Mouse (Mus musculus) CD8-positive naive resting alpha-beta T cell, adult 2 months (primary cell): ENCODE measurements around the gene Gabra1.

Source experiments
- DNase-seq, 2 experiments: peaks; one replicate each; pipeline ENCODE4 v3.0.0; 2022; ENCODE audit warnings: low read depth in 2 of 2, low spot score in 2 of 2

The Gabra1 gene

DNA sequence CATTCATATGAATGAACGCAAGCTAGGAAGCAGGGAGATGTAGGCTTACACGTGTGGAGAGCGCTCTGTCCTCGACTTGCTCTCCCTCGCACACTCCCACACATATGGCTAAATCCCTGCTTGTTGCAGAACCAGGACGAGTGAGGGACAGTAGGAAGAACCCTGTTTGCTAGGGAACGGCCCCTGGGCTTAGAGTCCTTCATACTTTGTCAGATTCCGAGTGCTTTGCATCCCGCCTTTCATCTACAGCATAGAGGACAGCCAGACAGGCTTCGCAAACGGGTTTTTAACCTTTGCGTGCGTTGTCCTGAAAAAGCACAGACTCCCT lies at the start of gene Gabra1:
Gene Gabra1, minus strand, starts transcription at position 106 of the 328 bp plus-strand sequence.
- no peak for DNase-seq

DNA sequence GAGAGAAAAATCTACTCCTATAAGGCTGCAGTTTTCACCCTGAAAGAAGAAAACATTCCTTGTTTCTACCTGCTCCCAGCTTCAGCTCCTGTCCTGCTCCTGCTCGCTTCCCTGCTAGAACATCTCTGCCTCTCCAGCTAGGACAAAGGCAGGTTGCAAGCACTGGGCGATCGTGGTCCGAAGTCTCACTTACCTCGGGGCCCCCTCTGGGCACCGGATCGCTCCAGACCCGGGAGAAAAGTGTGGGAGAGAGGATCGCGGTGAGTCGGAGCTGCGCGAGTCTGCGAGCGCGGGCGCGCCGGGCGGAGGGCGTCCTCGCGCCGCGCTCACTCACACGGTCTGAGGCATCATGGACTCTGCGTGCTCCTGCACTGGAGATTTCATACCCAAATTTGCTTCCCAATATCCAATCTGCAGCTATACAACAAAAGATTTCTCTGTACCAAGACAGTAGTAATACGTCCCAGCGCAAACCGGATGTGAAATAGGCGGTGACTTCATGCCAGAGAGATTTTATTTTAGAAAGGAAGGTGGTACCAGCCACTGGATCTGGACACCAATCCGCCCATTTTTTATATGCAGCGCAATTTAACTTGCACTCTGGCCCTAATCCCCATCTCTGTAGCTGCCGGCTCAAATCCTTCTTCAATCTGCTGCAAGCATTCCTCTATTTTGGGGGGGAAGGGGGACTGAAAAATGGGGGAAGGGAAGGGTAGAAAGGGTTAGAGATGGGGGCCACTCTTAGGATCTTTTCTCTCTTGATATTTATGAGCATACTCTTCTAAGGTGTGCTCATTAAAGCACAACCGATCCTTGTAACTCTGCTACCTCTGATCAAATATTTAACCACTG lies 531 bp downstream of the Gabra1 start:
- no peak for DNase-seq

DNA sequence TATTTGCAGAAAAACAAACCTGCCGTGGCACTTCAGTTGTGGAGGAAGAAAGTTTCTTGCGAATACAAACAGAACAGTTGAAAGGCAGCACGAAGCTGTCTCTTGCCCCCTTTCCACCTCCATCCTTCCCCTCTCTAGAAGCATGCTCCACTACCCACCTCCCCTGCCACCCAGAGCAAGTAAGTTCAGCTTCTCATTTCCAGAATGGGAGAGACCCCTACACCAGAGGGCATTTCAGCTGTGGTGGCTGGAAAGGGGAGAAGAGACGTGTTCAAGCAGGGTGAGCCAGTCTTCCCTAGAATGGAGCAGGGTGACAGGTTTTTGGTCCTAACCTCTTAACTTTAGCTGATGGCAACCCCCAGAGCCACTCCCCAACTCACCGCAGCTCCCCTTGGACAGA lies 1.3 kb downstream of the Gabra1 start:
- no peak for DNase-seq

DNA sequence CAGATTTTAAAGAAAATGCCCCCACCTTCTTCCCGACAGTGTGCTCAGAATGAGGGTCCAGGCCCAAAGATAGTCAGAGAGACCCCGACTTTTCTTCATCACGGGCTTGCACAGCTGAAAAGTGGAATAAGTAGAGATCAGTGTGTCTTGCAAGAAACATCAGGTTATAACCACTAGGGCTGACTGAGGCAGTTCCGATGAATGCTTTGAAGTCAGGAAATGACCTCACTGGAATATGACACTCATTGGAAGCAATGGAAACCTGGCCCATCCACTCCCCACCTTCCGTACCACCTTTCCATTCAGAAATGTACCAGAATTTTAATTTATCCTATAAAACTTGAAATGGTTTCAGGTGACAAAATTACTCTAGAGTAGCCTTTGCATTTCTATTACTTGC lies 3.2 kb downstream of the Gabra1 start:
- no peak for DNase-seq

DNA sequence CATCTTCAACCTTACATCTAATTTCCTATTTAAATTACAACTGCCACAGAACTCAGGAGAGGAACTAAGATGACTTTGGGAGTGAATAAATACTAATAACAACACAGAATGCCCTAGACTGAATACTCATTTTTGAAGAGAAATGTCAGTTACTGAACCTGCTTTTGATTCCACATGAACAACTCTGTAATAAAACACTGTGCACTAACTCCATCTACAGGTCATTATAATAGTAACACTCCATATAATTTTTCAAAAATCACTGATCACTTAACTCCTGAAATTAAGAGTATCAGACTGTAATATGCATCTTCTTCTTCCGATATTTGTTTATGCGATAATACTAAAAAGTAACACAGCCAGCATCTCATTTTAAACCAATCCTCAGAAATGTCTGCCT lies 4.4 kb downstream of the Gabra1 start:
- no peak for DNase-seq

DNA sequence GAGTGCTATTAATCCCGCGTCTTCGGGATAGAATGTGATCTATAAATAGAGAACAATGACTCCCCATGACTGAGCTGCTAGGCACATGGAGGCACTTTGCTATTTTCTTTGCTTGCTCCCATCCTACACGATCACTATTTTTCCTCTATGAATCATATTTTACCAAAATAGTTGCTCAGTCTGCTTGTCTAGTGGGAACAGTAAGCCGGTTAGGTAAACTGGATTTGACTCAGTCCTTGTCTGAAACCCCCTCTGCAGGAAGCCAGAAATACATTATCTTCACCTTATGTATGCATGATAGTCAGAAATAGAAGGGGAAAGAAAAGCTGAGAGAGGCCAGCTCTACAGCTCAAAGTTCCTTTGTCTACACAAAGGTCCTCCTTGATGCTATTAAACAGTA lies 31.3 kb downstream of the Gabra1 start:
- DNase-seq = no peak

DNA sequence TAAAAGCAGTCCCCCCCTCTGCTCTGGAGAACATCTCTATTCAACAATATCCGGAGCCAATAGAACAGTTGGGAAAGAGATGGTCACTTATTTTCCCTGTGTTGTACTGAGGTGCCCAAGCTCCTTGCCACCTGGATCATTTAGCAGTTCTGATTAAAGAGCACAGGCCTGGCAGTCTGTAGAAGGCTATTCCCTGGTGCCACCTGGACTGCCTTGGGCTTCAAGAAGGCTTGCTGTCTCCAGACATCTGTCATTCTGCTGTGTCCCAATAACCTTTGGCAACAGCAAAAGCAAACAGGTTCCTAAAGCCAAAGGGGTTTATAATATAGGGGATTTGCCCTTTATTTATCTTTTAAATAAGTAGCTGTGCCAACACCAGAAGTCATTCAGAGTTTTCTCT lies 65.8 kb downstream of the Gabra1 start:
- no peak for DNase-seq

DNA sequence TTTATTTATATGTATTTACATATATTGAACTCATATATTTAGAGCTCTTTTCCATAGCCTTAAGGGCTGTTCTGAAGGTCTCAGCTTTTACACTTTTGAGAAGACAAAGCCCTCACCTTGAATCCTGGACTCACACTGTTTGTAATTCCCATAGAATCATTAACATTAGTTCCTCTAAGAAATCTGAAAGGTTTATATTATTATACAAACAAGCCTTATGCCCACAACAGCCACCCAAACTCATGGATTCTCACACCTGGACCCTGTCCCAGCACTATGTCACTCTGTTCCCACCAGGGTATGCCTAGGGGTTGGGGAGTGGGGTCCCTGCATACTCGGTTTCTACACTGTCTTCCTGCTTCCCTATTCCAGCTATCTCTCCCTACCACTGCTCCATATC lies 72.7 kb downstream of the Gabra1 start:
- DNase-seq = no peak

DNA sequence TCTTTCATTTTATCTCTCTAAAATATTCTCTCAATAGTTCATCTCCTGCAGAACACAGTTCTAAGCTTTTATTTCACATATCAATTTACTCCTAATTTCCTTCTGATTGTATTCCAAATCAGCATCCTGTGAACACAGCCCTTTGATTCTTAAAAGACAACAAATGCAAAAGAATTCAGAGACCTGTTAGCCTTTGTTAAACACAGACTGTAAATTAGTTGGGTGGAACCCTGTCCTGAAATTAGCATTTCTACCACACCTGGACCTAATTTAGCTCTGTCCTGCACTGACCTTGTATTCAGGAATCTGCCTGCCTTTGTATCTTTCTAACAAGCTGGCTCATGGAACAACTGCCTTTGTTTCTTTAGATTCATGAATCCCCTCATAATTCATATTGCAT lies 73.1 kb downstream of the Gabra1 start:
- DNase-seq = no peak

DNA sequence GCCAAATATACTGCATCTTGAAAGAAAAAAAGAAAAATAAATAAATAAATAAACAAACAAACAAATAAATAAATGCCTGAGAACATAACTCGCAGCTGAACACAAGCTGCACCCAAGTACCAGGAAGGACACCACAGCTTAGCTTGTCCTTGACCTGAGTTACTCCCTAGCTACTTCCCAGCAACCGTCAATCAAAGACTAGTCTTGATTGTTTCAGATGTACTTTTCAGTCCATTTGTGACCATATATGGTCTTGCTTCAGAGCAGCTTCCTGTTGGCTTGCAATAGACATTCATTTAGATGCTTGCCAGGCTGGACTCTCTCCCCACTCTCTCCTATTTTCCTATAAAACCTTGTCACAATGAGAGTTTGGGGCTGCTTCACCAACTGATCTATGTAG lies 87.2 kb downstream of the Gabra1 start:
- DNase-seq = no peak
